Mouse (Mus musculus) activated CD4-positive, CD25-positive, alpha-beta regulatory T cell, adult 9 weeks (primary cell): ENCODE measurements around the gene Mut. TPM values are rescaled to one million over a fixed set of nuclear protein-coding genes. Genes with fewer than 3 reads are reported as not detected.

Experiments
- polyA plus RNA-seq: library from polyadenylated mRNA; unstranded; fragments of 100-300 nt; shearing (Covaris generic); gene quantifications from one replicate; pipeline ENCODE4 v1.2.1, GENCODE M21; 2017

Gene Mut
- 31.9 TPM for polyA plus RNA-seq

DNA sequence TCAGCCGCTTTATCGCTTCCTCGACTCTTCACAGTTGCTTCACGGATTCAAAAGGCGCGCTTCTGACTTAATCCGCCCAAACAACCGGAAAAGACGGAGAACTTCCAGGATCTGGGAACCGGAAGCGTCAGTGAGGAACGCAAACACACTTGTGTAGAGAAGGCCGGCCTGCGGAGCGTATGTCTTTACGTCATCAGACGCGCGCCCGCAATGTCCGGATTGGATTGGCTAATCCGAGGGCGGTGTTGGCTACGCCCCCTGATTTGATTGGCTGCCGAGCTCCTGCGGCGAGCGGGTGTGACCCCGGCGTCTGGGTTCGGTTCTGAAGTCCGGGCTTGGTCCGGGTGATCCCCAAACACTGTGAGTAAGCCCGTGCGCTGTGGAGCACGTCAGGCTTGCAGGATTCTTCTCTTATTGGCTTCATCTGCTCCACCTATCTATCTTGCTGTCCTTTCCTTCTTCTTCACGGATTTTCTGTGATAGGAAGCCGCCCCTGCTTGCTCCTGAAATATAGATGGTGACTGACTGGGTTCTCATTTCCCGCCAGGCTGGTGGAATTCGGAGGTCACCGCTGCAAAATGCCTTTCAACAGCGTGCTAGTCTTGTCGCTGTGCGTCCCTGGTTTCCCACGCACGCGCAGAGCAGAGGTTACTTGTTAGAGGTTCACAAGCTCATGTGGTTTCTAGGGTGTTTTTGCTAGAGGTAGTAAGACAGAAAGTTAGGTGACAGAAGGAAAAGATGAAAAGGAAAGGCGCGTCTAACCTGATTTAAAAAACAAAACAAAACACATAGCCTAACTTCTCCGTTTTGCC lies at the start of gene Mut, which contains the start of gene Cenpq:
Gene Mut, plus strand, starts transcription at position 266 of the 812 bp plus-strand sequence.
Gene Cenpq, minus strand, starts transcription at position 628 of the 812 bp plus-strand sequence.

DNA sequence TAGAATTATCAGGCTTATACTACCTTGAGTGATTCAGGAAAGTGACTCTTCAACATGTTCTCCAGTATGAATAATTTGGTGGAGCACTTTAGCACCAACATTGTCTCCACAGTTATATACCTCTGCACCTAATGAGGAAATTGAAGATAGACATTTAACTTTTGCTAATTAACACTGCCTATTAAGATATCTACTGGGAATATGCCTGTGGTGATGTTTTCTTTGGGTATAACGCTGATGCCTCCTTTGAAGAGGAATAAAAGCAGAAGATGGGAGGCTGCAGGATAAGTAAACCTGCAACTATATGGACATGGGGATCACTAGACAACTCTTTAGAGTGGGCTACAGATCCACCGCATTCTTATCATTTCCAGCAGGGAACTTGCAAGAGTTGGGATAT lies 20.2 kb upstream of the Mut start, which contains the start of gene Glyatl3:
Gene Glyatl3, minus strand, starts transcription at position 101 of the 400 bp plus-strand sequence.

Other genes with a start within 250 kb of the Mut start
- not detected for gene Esp1, start 207.6 kb upstream of the Mut start, polyA plus RNA-seq
- not detected for gene Crisp2, start 127.7 kb upstream of the Mut start, polyA plus RNA-seq
- 1.1 TPM for gene Rhag, start 123.6 kb upstream of the Mut start, polyA plus RNA-seq
- gene 9130008F23Rik, start 54.1 kb upstream of the Mut start, polyA plus RNA-seq: 0.79 TPM
- gene Glyatl3, start 20.3 kb upstream of the Mut start, polyA plus RNA-seq: not detected
- gene Cenpq, start 362 bp downstream of the Mut start, polyA plus RNA-seq: 24.5 TPM